Mouse (Mus musculus): Measurements from ENCODE around the gene Insl5.

GRCm38 (mm10) chr4:103006266-103006665 lies 20.4 kb downstream of the Insl5 start:
- TF ChIP-seq CTCF (IDR thresholded peaks at IDR 0.05; ENCODE audit: low read depth) (no peak), EP300 (IDR thresholded peaks at IDR 0.05; ENCODE audit: low read depth) (no peak)

Data from liver, embryonic 14.5 days (tissue).